ENCODE assay signal across 21 mouse cellular contexts in the genomic region with DNA sequence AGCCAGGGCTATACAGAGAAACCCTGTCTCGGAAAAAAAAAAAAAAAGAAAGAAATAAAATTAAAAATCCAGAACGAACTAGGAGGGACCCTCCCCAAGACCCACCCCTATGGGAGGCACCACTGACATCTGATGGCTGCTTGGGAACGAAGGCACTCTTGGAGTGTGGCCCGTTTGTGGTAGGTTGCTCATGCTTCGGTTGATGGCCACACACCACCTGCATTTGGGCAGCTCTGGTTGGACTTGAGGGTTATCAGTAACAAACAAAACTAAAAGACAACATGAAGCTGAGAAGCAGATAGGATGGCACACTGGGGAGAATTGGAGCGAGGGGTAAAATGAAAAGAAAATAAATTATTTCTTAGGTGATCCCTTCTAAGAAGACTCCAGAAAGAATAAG. TPM values are rescaled to one million over a fixed set of nuclear protein-coding genes. Genes with fewer than 3 reads are reported as not detected.
DNase-seq lines count a peak whose midpoint lies in the region; ATAC-seq and TF ChIP-seq lines count a peak whose summit lies in the region.
"Had no signal": no experiment of that assay in that cellular context is flagged by ENCODE, and none has a peak within 500 bp of the region (broad histone marks: within the 10 kb centered on the region; RNA-seq: fewer than 3 reads in every experiment).

No protein-coding gene starts in this region.

- peak overlapping the region; percentile 38 for H3K4me2 ChIP-seq in liver, embryonic 13.5 days
- no peak overlapping the region for H3K4me2 ChIP-seq in liver, postnatal 0 days (ENCODE audit: low read depth, low read length)
- no peak overlapping the region for H3K4me2 ChIP-seq in hindbrain, embryonic 14.5 days (replicated peaks)
- H3K4me2 ChIP-seq: embryonic facial prominence, embryonic 12.5 days; hindbrain, embryonic 15.5 days had no signal

- H3K9me3 ChIP-seq in heart, embryonic 10.5 days, result no peaks in the 10 kb centered on the region
- no peaks in the 10 kb centered on the region for H3K9me3 ChIP-seq in liver, embryonic 13.5 days (replicated peaks)
- no peaks in the 10 kb centered on the region for H3K9me3 ChIP-seq in liver, postnatal 0 days (ENCODE audit: low read length)
- no peaks in the 10 kb centered on the region for H3K9me3 ChIP-seq in hindbrain, embryonic 14.5 days (ENCODE audit: control insufficient read depth, low read length)
- H3K9me3 ChIP-seq: embryonic facial prominence, embryonic 12.5 days; hindbrain, embryonic 10.5 days; hindbrain, embryonic 15.5 days had no signal

- peak; percentile 17 for ATAC-seq in liver, embryonic 13.5 days (ENCODE audit: low read depth)
- ATAC-seq in liver, postnatal 0 days, result no peak
- ATAC-seq in hindbrain, embryonic 14.5 days (ENCODE audit: low FRiP score), result no peak
- ATAC-seq: forebrain, embryonic 14.5 days had no signal

- intact Hi-C loops in heart, postnatal 10 days (cut with DNase I), result no loop called here

- H3K4me1 ChIP-seq in heart, embryonic 10.5 days, result peaks cover 13% of the 10 kb centered on the region
- H3K4me1 ChIP-seq in liver, embryonic 13.5 days (replicated peaks), result peaks cover 88% of the 10 kb centered on the region
- peaks cover 28% of the 10 kb centered on the region for H3K4me1 ChIP-seq in liver, postnatal 0 days (ENCODE audit: insufficient read depth)
- H3K4me1 ChIP-seq in hindbrain, embryonic 14.5 days (replicated peaks; ENCODE audit: control insufficient read depth, insufficient read depth, low read length), result no peaks in the 10 kb centered on the region
- H3K4me1 ChIP-seq: hindbrain, embryonic 10.5 days; hindbrain, embryonic 15.5 days had no signal

- TF ChIP-seq CTCF in liver, postnatal 0 days (IDR thresholded peaks at IDR 0.05; ENCODE audit: low read depth), result no peak

- peak overlapping the region; percentile 73 for H3K9ac ChIP-seq in liver, embryonic 13.5 days
- H3K9ac ChIP-seq in liver, postnatal 0 days (replicated peaks), result no peak overlapping the region
- H3K9ac ChIP-seq in hindbrain, embryonic 14.5 days, result no peak overlapping the region
- H3K9ac ChIP-seq: embryonic facial prominence, embryonic 12.5 days; hindbrain, embryonic 15.5 days had no signal

- H3K27ac ChIP-seq in heart, embryonic 10.5 days, result no peak overlapping the region
- peak overlapping the region; percentile 99 for H3K27ac ChIP-seq in liver, embryonic 13.5 days
- H3K27ac ChIP-seq in liver, postnatal 0 days (ENCODE audit: low read depth), result peak overlapping the region; percentile 96
- H3K27ac ChIP-seq in hindbrain, embryonic 14.5 days, result no peak overlapping the region
- H3K27ac ChIP-seq: embryonic facial prominence, embryonic 12.5 days; gastrocnemius, adult 2 months; hindbrain, embryonic 10.5 days; hindbrain, embryonic 15.5 days had no signal

- no peaks in the 10 kb centered on the region for H3K36me3 ChIP-seq in heart, embryonic 10.5 days
- no peaks in the 10 kb centered on the region for H3K36me3 ChIP-seq in liver, embryonic 13.5 days
- no peaks in the 10 kb centered on the region for H3K36me3 ChIP-seq in liver, postnatal 0 days (replicated peaks; ENCODE audit: insufficient read depth, low read length)
- H3K36me3 ChIP-seq in hindbrain, embryonic 14.5 days (replicated peaks; ENCODE audit: control insufficient read depth, insufficient read depth), result no peaks in the 10 kb centered on the region
- H3K36me3 ChIP-seq: embryonic facial prominence, embryonic 12.5 days; hindbrain, embryonic 10.5 days; hindbrain, embryonic 15.5 days had no signal

- TF ChIP-seq EP300 in liver, postnatal 0 days (IDR thresholded peaks at IDR 0.05; ENCODE audit: low read depth), result peak; percentile 53; the same call in 1 of the 2 replicates

- peak; percentile 73 for DNase-seq in heart, embryonic 10.5 days (ENCODE audit: low spot score)
- DNase-seq in heart, postnatal 10 days, result no peak
- DNase-seq in liver, embryonic 13.5 days, result peak; percentile 38
- DNase-seq in liver, postnatal 0 days, result no peak
- no peak for DNase-seq in cerebellum, adult 9-11 months
- no peak for DNase-seq in hindbrain, embryonic 14.5 days (ENCODE audit: low spot score)
- DNase-seq: adrenal gland, adult 2 months; adrenal gland, postnatal 25 days; cerebellum, adult 2 months; cerebellum, postnatal 25 days; gastrocnemius, adult 2 months; gastrocnemius, postnatal 25 days; heart, postnatal 14 days had no signal

- WGBS in heart, embryonic 10.5 days, result 69% methylated on average over 6 of the region's 6 CpGs
- 22% methylated on average over 6 of the region's 6 CpGs for WGBS in liver, embryonic 13.5 days (ENCODE audit: insufficient replicate concordance)
- WGBS in liver, postnatal 0 days (ENCODE audit: insufficient replicate concordance), result 59% methylated on average over 6 of the region's 6 CpGs
- 85% methylated on average over 6 of the region's 6 CpGs for WGBS in hindbrain, embryonic 14.5 days

- no peak overlapping the region for H3K4me3 ChIP-seq in heart, embryonic 10.5 days
- H3K4me3 ChIP-seq in liver, embryonic 13.5 days (replicated peaks), result no peak overlapping the region
- no peak overlapping the region for H3K4me3 ChIP-seq in liver, postnatal 0 days (ENCODE audit: low read depth, low read length)
- H3K4me3 ChIP-seq in hindbrain, embryonic 14.5 days (replicated peaks; ENCODE audit: low read length), result no peak overlapping the region
- H3K4me3 ChIP-seq: embryonic facial prominence, embryonic 12.5 days; gastrocnemius, adult 2 months; hindbrain, embryonic 10.5 days; hindbrain, embryonic 15.5 days had no signal

- no peaks in the 10 kb centered on the region for H3K27me3 ChIP-seq in heart, embryonic 10.5 days (ENCODE audit: insufficient read depth, poor library complexity, severe bottlenecking)
- no peaks in the 10 kb centered on the region for H3K27me3 ChIP-seq in liver, embryonic 13.5 days
- no peaks in the 10 kb centered on the region for H3K27me3 ChIP-seq in liver, postnatal 0 days (ENCODE audit: insufficient read depth, low read length)
- H3K27me3 ChIP-seq in hindbrain, embryonic 14.5 days (ENCODE audit: control insufficient read depth, insufficient read depth, low read length), result no peaks in the 10 kb centered on the region
- H3K27me3 ChIP-seq: CH12.LX; embryonic facial prominence, embryonic 12.5 days; hindbrain, embryonic 15.5 days had no signal

RNA-seq across cellular contexts. Expression of gene Agfg1, which starts 15.1 kb away (rescaled TPM):
- 33.5 and 44.7 TPM in 2 replicates for polyA plus RNA-seq in heart, embryonic 10.5 days (2016; fragmentation: Nextera tagmentation; extraction: Ambion mirVana)
- total RNA-seq in heart, postnatal 10 days (2021), result 10 to 100 TPM; 39.9 to 43.2 TPM
- 47.2 and 53.9 TPM in 2 replicates for polyA plus RNA-seq in liver, embryonic 13.5 days (2015; fragmentation: Nextera tagmentation; extraction: Ambion mirVana)
- polyA plus RNA-seq in liver, postnatal 0 days (2015; fragmentation: Nextera tagmentation; extraction: Ambion mirVana), result 12.2 and 14.2 TPM in 2 replicates
- polyA plus RNA-seq in hindbrain, embryonic 14.5 days (2014; fragmentation: Nextera tagmentation; extraction: Ambion mirVana), result 42.9 and 46.4 TPM in 2 replicates

RNA-seq across cellular contexts. Expression of gene Gm47791, which starts 53.1 kb away (rescaled TPM):
- polyA plus RNA-seq in heart, embryonic 10.5 days (2016; fragmentation: Nextera tagmentation; extraction: Ambion mirVana), result not detected in 2 replicates
- total RNA-seq in heart, postnatal 10 days (2021), result not detected
- not detected in 2 replicates for polyA plus RNA-seq in liver, embryonic 13.5 days (2015; fragmentation: Nextera tagmentation; extraction: Ambion mirVana)
- not detected in 2 replicates for polyA plus RNA-seq in liver, postnatal 0 days (2015; fragmentation: Nextera tagmentation; extraction: Ambion mirVana)
- polyA plus RNA-seq in hindbrain, embryonic 14.5 days (2014; fragmentation: Nextera tagmentation; extraction: Ambion mirVana), result not detected in 2 replicates
- total RNA-seq: adrenal gland, adult 2 months; adrenal gland, postnatal 25 days; CH12.LX; gastrocnemius, adult 2 months; gastrocnemius, postnatal 25 days; granulocyte monocyte progenitor cell, adult 5-6 weeks; heart, postnatal 14 days had no signal
- polyA plus RNA-seq: adrenal gland, adult 2 months; cerebellum, adult 2 months; cortical plate, adult 2 months; embryonic facial prominence, embryonic 12.5 days; forebrain, embryonic 14.5 days; heart, embryonic 14.5 days; hindbrain, embryonic 10.5 days; hindbrain, embryonic 15.5 days had no signal

RNA-seq across cellular contexts. Expression of gene Tm4sf20, which starts 55.9 kb away (rescaled TPM):
- not detected in 2 replicates for polyA plus RNA-seq in heart, embryonic 10.5 days (2016; fragmentation: Nextera tagmentation; extraction: Ambion mirVana)
- not detected for total RNA-seq in heart, postnatal 10 days (2021)
- polyA plus RNA-seq in liver, embryonic 13.5 days (2015; fragmentation: Nextera tagmentation; extraction: Ambion mirVana), result 0.25 TPM in 1 of 2 replicates, not detected in the other
- not detected in 2 replicates for polyA plus RNA-seq in liver, postnatal 0 days (2015; fragmentation: Nextera tagmentation; extraction: Ambion mirVana)
- not detected in 2 replicates for polyA plus RNA-seq in hindbrain, embryonic 14.5 days (2014; fragmentation: Nextera tagmentation; extraction: Ambion mirVana)
- total RNA-seq: adrenal gland, adult 2 months; adrenal gland, postnatal 25 days; CH12.LX; gastrocnemius, adult 2 months; gastrocnemius, postnatal 25 days; granulocyte monocyte progenitor cell, adult 5-6 weeks; heart, postnatal 14 days had no signal
- polyA plus RNA-seq: adrenal gland, adult 2 months; cerebellum, adult 2 months; cortical plate, adult 2 months; embryonic facial prominence, embryonic 12.5 days; forebrain, embryonic 14.5 days; heart, embryonic 14.5 days; hindbrain, embryonic 15.5 days had no signal

Comparison
In these comparisons a context has a peak if more than half of its experiments do, and no peak if none do; other contexts are left out.
1. DNase-seq: peak in heart, embryonic 10.5 days (single experiment) and liver, embryonic 13.5 days (single experiment); none in heart, postnatal 10 days (0 of 2), liver, postnatal 0 days (single experiment), cerebellum, adult 9-11 months (single experiment) and hindbrain, embryonic 14.5 days (single experiment).
2. H3K27ac ChIP-seq: peak in liver, embryonic 13.5 days (single experiment) and liver, postnatal 0 days (single experiment); none in heart, embryonic 10.5 days (single experiment) and hindbrain, embryonic 14.5 days (single experiment).